Mouse (Mus musculus): ENCODE measurements around the gene Erich6. TPM values are rescaled to one million over a fixed set of nuclear protein-coding genes. Genes with fewer than 3 reads are reported as not detected.
"Not testable (repeated sequence)": the region's sequence is repeated elsewhere in the genome, so short reads cannot be mapped to it uniquely, and the experiment has no call there.

The Erich6 gene
- polyA plus RNA-seq, 1 experiment, result not detected

- TF ChIP-seq CTCF (IDR thresholded peaks at IDR 0.05; ENCODE audit: low read depth, low read length) (no peak), POLR2A (IDR thresholded peaks at IDR 0.05; ENCODE audit: borderline replicate concordance, low read depth, low read length) (no peak)
- Histone ChIP-seq H3K4me3 (ENCODE audit: insufficient read depth, low read length) (no peak overlapping the region), H3K4me1 (ENCODE audit: control insufficient read depth, insufficient read depth, low read length) (no peaks in the 10 kb centered on the region), H3K27ac (ENCODE audit: insufficient read depth, low read depth, low read length) (no peak overlapping the region)
These were observed 13.3 kb upstream of the Erich6 start for GRCm38 (mm10) chr3:58650328-58650727.

- no peak for TF ChIP-seq POLR2A (IDR thresholded peaks at IDR 0.05; ENCODE audit: borderline replicate concordance, low read depth, low read length)
- no peak for TF ChIP-seq CTCF (IDR thresholded peaks at IDR 0.05; ENCODE audit: low read depth, low read length)
- Histone ChIP-seq H3K4me3 (ENCODE audit: insufficient read depth, low read length) (no peak overlapping the region), H3K27ac (ENCODE audit: insufficient read depth, low read depth, low read length) (no peak overlapping the region), H3K4me1 (ENCODE audit: control insufficient read depth, insufficient read depth, low read length) (no peaks in the 10 kb centered on the region)
These were observed 10.2 kb upstream of the Erich6 start for GRCm38 (mm10) chr3:58647179-58647578.

GRCm38 (mm10) chr3:58646180-58646579, 9.2 kb upstream of the Erich6 start:
- TF ChIP-seq POLR2A (IDR thresholded peaks at IDR 0.05; ENCODE audit: borderline replicate concordance, low read depth, low read length), result no peak
- no peak for TF ChIP-seq CTCF (IDR thresholded peaks at IDR 0.05; ENCODE audit: low read depth, low read length)
- H3K27ac ChIP-seq (ENCODE audit: insufficient read depth, low read depth, low read length), result no peak overlapping the region
- no peaks in the 10 kb centered on the region for H3K4me1 ChIP-seq (ENCODE audit: control insufficient read depth, insufficient read depth, low read length)
- no peak overlapping the region for H3K4me3 ChIP-seq (ENCODE audit: insufficient read depth, low read length)

- Histone ChIP-seq H3K4me1 (ENCODE audit: control insufficient read depth, insufficient read depth, low read length) (no peaks in the 10 kb centered on the region), H3K27ac (ENCODE audit: insufficient read depth, low read depth, low read length) (no peak overlapping the region)
- TF ChIP-seq POLR2A (IDR thresholded peaks at IDR 0.05; ENCODE audit: borderline replicate concordance, low read depth, low read length), result no peak
- TF ChIP-seq CTCF (IDR thresholded peaks at IDR 0.05; ENCODE audit: low read depth, low read length), result no peak
These were observed 5.3 kb downstream of the Erich6 start for GRCm38 (mm10) chr3:58631693-58632092.

GRCm38 (mm10) chr3:58624981-58625380, 12.0 kb downstream of the Erich6 start:
- H3K27ac ChIP-seq (ENCODE audit: insufficient read depth, low read depth, low read length), result no peak overlapping the region
- H3K4me1 ChIP-seq (ENCODE audit: control insufficient read depth, insufficient read depth, low read length), result no peaks in the 10 kb centered on the region
- no peak overlapping the region for H3K4me3 ChIP-seq (ENCODE audit: insufficient read depth, low read length)
- TF ChIP-seq POLR2A (IDR thresholded peaks at IDR 0.05; ENCODE audit: borderline replicate concordance, low read depth, low read length) (no peak), CTCF (IDR thresholded peaks at IDR 0.05; ENCODE audit: low read depth, low read length) (no peak)

More at GRCm38 (mm10) chr3:58631693-58632092, 5.3 kb downstream of the Erich6 start:
- H3K4me3 ChIP-seq (ENCODE audit: insufficient read depth, low read length), result no peak overlapping the region

- no peak for TF ChIP-seq POLR2A (IDR thresholded peaks at IDR 0.05; ENCODE audit: borderline replicate concordance, low read depth, low read length)
- no peak for TF ChIP-seq CTCF (IDR thresholded peaks at IDR 0.05; ENCODE audit: low read depth, low read length)
- Histone ChIP-seq H3K4me1 (ENCODE audit: control insufficient read depth, insufficient read depth, low read length) (no peaks in the 10 kb centered on the region), H3K27ac (ENCODE audit: insufficient read depth, low read depth, low read length) (no peak overlapping the region), H3K4me3 (ENCODE audit: insufficient read depth, low read length) (no peak overlapping the region)
These were observed 14.2 kb downstream of the Erich6 start for GRCm38 (mm10) chr3:58622665-58623394.

GRCm38 (mm10) chr3:58621066-58621465, 15.9 kb downstream of the Erich6 start:
- Histone ChIP-seq H3K4me1 (ENCODE audit: control insufficient read depth, insufficient read depth, low read length) (no peaks in the 10 kb centered on the region), H3K4me3 (ENCODE audit: insufficient read depth, low read length) (no peak overlapping the region), H3K27ac (ENCODE audit: insufficient read depth, low read depth, low read length) (no peak overlapping the region)
- TF ChIP-seq CTCF (IDR thresholded peaks at IDR 0.05; ENCODE audit: low read depth, low read length), result no peak
- no peak for TF ChIP-seq POLR2A (IDR thresholded peaks at IDR 0.05; ENCODE audit: borderline replicate concordance, low read depth, low read length)

- H3K27ac ChIP-seq (ENCODE audit: insufficient read depth, low read depth, low read length), result no peak overlapping the region
- TF ChIP-seq CTCF (IDR thresholded peaks at IDR 0.05; ENCODE audit: low read depth, low read length), result no peak
- TF ChIP-seq POLR2A (IDR thresholded peaks at IDR 0.05; ENCODE audit: borderline replicate concordance, low read depth, low read length), result no peak
- no peaks in the 10 kb centered on the region for H3K4me1 ChIP-seq (ENCODE audit: control insufficient read depth, insufficient read depth, low read length)
- H3K4me3 ChIP-seq (ENCODE audit: insufficient read depth, low read length), result no peak overlapping the region
These were observed 27.0 kb downstream of the Erich6 start for GRCm38 (mm10) chr3:58609985-58610384.

GRCm38 (mm10) chr3:58608506-58608905, 28.5 kb downstream of the Erich6 start:
- TF ChIP-seq CTCF (IDR thresholded peaks at IDR 0.05; ENCODE audit: low read depth, low read length) (no peak), POLR2A (IDR thresholded peaks at IDR 0.05; ENCODE audit: borderline replicate concordance, low read depth, low read length) (no peak)
- H3K27ac ChIP-seq (ENCODE audit: insufficient read depth, low read depth, low read length), result no peak overlapping the region
- no peaks in the 10 kb centered on the region for H3K4me1 ChIP-seq (ENCODE audit: control insufficient read depth, insufficient read depth, low read length)
- H3K4me3 ChIP-seq (ENCODE audit: insufficient read depth, low read length), result no peak overlapping the region

GRCm38 (mm10) chr3:58593623-58594022, 43.4 kb downstream of the Erich6 start:
- Histone ChIP-seq H3K4me1 (ENCODE audit: control insufficient read depth, insufficient read depth, low read length) (no peaks in the 10 kb centered on the region), H3K27ac (ENCODE audit: insufficient read depth, low read depth, low read length) (no peak overlapping the region), H3K4me3 (ENCODE audit: insufficient read depth, low read length) (no peak overlapping the region)
- TF ChIP-seq CTCF (IDR thresholded peaks at IDR 0.05; ENCODE audit: low read depth, low read length), result no peak
- TF ChIP-seq POLR2A (IDR thresholded peaks at IDR 0.05; ENCODE audit: borderline replicate concordance, low read depth, low read length), result no peak

GRCm38 (mm10) chr3:58592666-58593065, 44.3 kb downstream of the Erich6 start:
- H3K4me1 ChIP-seq (ENCODE audit: control insufficient read depth, insufficient read depth, low read length); H3K4me3 ChIP-seq (ENCODE audit: insufficient read depth, low read length); H3K27ac ChIP-seq (ENCODE audit: insufficient read depth, low read depth, low read length): not testable (repeated sequence)

- not testable (repeated sequence) for H3K27ac ChIP-seq (ENCODE audit: insufficient read depth, low read depth, low read length); H3K4me3 ChIP-seq (ENCODE audit: insufficient read depth, low read length); H3K4me1 ChIP-seq (ENCODE audit: control insufficient read depth, insufficient read depth, low read length)
These were observed 46.5 kb downstream of the Erich6 start for GRCm38 (mm10) chr3:58590544-58590943.
